Mouse (Mus musculus) MEL (cell line): ENCODE measurements around the gene Trappc2l.

Experiments used
- CTCF ChIP-seq, 3 experiments: IDR thresholded peaks in 2 of 3; conservative IDR thresholded peaks in 1 of 3; 2 replicates each; pipeline ENCODE4 v1.5.1; 2011 to 2012; ENCODE audit warnings: low read length in 3 of 3, low read depth in 2 of 3, mild to moderate bottlenecking in 2 of 3, improper control_type of control experiment in 1 of 3, inconsistent platforms in 1 of 3, mixed read lengths in 1 of 3, moderate library complexity in 1 of 3; ENCODE audit not compliant: control insufficient read depth in 1 of 3, insufficient read depth in 1 of 3, poor library complexity in 1 of 3, severe bottlenecking in 1 of 3
- POLR2A ChIP-seq, 2 experiments: IDR thresholded peaks; 2 replicates each; pipeline ENCODE4 v1.6.1; 2011 to 2012; ENCODE audit warnings: low read length in 2 of 2, mild to moderate bottlenecking in 2 of 2, control low read depth in 1 of 2, improper control_type of control experiment in 1 of 2, low read depth in 1 of 2, moderate library complexity in 1 of 2; ENCODE audit not compliant: control insufficient read depth in 1 of 2, insufficient read depth in 1 of 2, poor library complexity in 1 of 2
- POLR2AphosphoS2 ChIP-seq: IDR thresholded peaks from 2 replicates; pipeline ENCODE4 v1.6.1; 2011; ENCODE audit warnings: low read length, improper control_type of control experiment

DNA sequence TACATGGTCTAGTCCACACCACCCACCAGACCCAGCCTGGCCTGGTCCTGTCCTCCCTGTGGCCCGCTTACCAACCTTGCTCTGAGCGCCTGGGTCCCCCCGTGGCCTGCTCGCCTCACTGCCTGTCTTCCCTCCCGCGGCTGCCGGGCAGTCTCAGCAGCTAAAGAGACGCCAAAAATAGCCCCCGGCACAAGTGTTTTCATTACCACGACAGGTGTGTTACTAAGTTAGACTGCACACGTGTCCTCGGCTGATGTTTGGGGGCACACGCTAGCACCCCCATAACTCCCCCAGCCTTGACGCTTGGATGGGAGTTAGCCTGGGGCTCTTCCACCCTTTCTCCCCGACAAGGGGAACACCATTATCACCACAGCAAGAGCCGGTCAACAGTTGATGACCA, 34.9 kb downstream of the Trappc2l start:
- no peak for TF ChIP-seq CTCF (IDR thresholded peaks at IDR 0.05 in 2 of 3, conservative IDR thresholded peaks at IDR 0.05 in 1 of 3; ENCODE audit: control insufficient read depth in 1 of 3, insufficient read depth in 1 of 3, low read depth in 2 of 3, low read length in 3 of 3, poor library complexity in 1 of 3, severe bottlenecking in 1 of 3)
- no peak for TF ChIP-seq POLR2AphosphoS2
- no peak; a peak in 1 of 4 replicates for TF ChIP-seq POLR2A (IDR thresholded peaks at IDR 0.05; ENCODE audit: control insufficient read depth in 1 of 2, insufficient read depth in 1 of 2, low read depth in 1 of 2, low read length in 2 of 2, poor library complexity in 1 of 2)
